Mouse (Mus musculus) cerebellum, adult 2 months (tissue): ENCODE measurements around the gene Olig2. TPM values are rescaled to one million over a fixed set of nuclear protein-coding genes. Genes with fewer than 3 reads are reported as not detected.

Experiments
- DNase-seq, 2 experiments: peaks; one replicate each; pipeline ENCODE4 v3.0.0; 2021
- H3K27ac ChIP-seq: fragments of 200-500 bp; 2 replicates; pipeline ENCODE4 v1.5.1; 2012; ENCODE audit warnings: low read length, control low read depth, inconsistent platforms; ENCODE audit not compliant: insufficient read depth
- H3K27me3 ChIP-seq: fragments of 200-500 bp; 2 replicates; pipeline ENCODE4 v1.6.1; 2012; ENCODE audit warnings: inconsistent platforms, mild to moderate bottlenecking, low read length, moderate library complexity; ENCODE audit not compliant: control insufficient read depth, insufficient read depth
- H3K4me1 ChIP-seq: fragments of 200-500 bp; 2 replicates; pipeline ENCODE4 v1.6.1; 2011; ENCODE audit warnings: low read length; ENCODE audit not compliant: control insufficient read depth, insufficient read depth
- H3K4me3 ChIP-seq: fragments of 200-500 bp; replicated peaks from 2 replicates; pipeline ENCODE3; 2011; ENCODE audit warnings: mild to moderate bottlenecking, low read depth, low read length, control low read depth; ENCODE audit not compliant: insufficient read depth
- CTCF ChIP-seq: fragments of 200-500 bp; IDR thresholded peaks from 2 replicates; pipeline ENCODE4 v1.5.1; 2011; ENCODE audit warnings: low read depth, mild to moderate bottlenecking, control low read depth, low read length, moderate library complexity, borderline replicate concordance; ENCODE audit not compliant: insufficient read depth
- POLR2A ChIP-seq: fragments of 200-500 bp; IDR thresholded peaks from 2 replicates; pipeline ENCODE4 v1.6.1; 2011; ENCODE audit warnings: low read length, control low read depth, borderline replicate concordance; ENCODE audit not compliant: insufficient read depth
- WGBS: fragments of 180-500 bp; shearing (Covaris S2); methylation state at CpG from one replicate; pipeline ENCODE4 v1.1.7; 2018; 5-methylcytosine and 5-hydroxymethylcytosine counted together
- polyA plus RNA-seq: library from polyadenylated mRNA; depleted of rRNA; stranded (reverse); fragments of >200 nt; gene quantifications from 2 replicates; pipeline ENCODE4 v1.2.3, GENCODE M21; 2012

Olig2 gene
- polyA plus RNA-seq, 1 experiment: 34.8 TPM

- H3K27ac ChIP-seq: no peak overlapping the region
- no peak overlapping the region for H3K4me3 ChIP-seq
- 73% methylated on average over 3 of the region's 3 CpGs for WGBS
- no peaks in the 10 kb centered on the region; the same call in 1 of the 2 replicates for H3K27me3 ChIP-seq
- no peak for DNase-seq
- H3K4me1 ChIP-seq: no peaks in the 10 kb centered on the region
- TF ChIP-seq CTCF (no peak), POLR2A (no peak)
Measured at GRCm38 (mm10) chr16:91258956-91259355, 33.7 kb downstream of the Olig2 start.

- no peak for DNase-seq
- H3K4me1 ChIP-seq: no peaks in the 10 kb centered on the region
- H3K27ac ChIP-seq: no peak overlapping the region
- H3K27me3 ChIP-seq: no peaks in the 10 kb centered on the region; the same call in 1 of the 2 replicates
- H3K4me3 ChIP-seq: no peak overlapping the region
- 93% methylated on average over 3 of the region's 3 CpGs for WGBS
- TF ChIP-seq POLR2A: no peak
- TF ChIP-seq CTCF: no peak
Measured at GRCm38 (mm10) chr16:91260861-91261260, 35.6 kb downstream of the Olig2 start.

GRCm38 (mm10) chr16:91262467-91263220 lies 37.4 kb downstream of the Olig2 start:
- Histone ChIP-seq H3K4me1 (no peaks in the 10 kb centered on the region), H3K4me3 (no peak overlapping the region), H3K27me3 (no peaks in the 10 kb centered on the region), H3K27ac (no peak overlapping the region)
- DNase-seq: peak in 1 of 2 experiments; percentile 28
- 27% methylated on average over 12 of the region's 12 CpGs for WGBS
- no peak for TF ChIP-seq POLR2A
- TF ChIP-seq CTCF: no peak

DNA sequence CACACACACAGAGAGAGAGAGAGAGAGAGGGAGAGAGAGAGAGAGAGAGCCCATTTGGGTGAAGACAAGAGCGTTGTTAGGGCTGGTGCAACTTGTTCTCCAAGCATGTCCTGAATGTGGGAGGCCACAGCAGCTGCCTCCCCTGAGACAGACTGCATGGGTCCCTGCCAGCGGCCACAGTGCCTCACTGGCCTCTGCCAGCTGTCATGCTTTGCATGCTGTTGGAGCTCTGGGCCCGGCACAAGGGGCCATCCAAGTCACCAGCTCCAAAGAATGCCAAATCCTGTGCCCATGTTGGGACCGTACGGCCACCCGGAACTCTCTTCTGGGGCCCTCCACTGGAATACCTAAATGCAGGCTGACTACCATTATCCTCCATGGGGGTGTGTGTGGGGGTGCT lies 40.7 kb downstream of the Olig2 start:
- Histone ChIP-seq H3K4me1 (no peaks in the 10 kb centered on the region), H3K4me3 (no peak overlapping the region), H3K27me3 (peaks cover 2% of the 10 kb centered on the region; the same call in 1 of the 2 replicates), H3K27ac (no peak overlapping the region; the same call in 1 of the 2 replicates)
- no peak for TF ChIP-seq CTCF
- TF ChIP-seq POLR2A: no peak
- DNase-seq: peak; percentile 23 to 41
- 13% methylated on average over 6 of the region's 6 CpGs for WGBS

DNA sequence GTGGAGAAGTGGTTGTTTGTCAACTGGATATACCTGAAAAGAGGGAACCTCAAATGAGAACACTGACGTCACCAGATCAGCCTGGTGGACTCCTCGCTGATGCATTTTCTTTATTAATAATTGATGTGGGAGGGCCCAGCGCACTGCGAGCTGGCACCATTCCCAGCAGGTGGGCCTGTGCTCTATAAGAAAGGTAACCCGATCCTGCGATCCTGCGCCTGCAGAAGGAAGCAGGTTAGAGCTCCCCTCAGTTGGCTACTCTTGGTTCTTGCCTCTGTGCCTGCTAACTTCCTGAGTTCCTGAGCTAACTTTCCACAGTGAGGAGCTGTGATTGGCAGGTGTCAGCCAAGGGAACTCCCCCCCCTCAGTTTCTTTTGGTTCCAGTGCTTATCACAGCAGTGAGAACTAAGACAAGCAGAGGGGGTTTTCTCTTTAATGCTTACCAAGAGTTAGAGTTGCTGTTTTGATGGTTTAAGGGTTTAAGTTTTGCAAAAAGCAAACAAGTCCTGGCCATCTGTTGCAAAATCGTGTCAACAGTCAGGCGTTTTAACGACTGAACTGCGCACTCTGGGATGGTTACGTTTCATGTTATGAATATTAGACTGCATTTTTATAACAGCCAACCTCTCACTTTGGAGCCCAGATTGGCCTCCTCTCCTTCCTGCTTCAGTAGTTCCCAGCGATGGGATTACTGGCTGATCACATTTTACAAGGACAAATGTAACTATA lies 43.6 kb downstream of the Olig2 start:
- DNase-seq: no peak
- WGBS: 14% methylated on average over 13 of the region's 13 CpGs

GRCm38 (mm10) chr16:91269468-91270211 lies 44.4 kb downstream of the Olig2 start, which contains the start of gene Olig1:
Olig1 (plus strand) TSS chr16:91269772.
- H3K27ac ChIP-seq: peak within 1 kb of the TSS; percentile 19; the same call in 1 of the 2 replicates
- H3K4me3 ChIP-seq: peak within 1 kb of the TSS; percentile 48
- H3K27me3 ChIP-seq: peaks cover 3% of the 10 kb centered on the region; the same call in 1 of the 2 replicates
- peak; percentile 58 to 71 for DNase-seq
- WGBS: 1% methylated on average over 64 of the region's 64 CpGs
- no peaks in the 10 kb centered on the region for H3K4me1 ChIP-seq
- TF ChIP-seq POLR2A (0 out of 2 replicates have a peak, but pooled peaks have one; percentile 11), CTCF (no peak)

More for the DNA sequence above, 43.6 kb downstream of the Olig2 start:
- no peak overlapping the region for H3K4me3 ChIP-seq
- peaks cover 2% of the 10 kb centered on the region; the same call in 1 of the 2 replicates for H3K27me3 ChIP-seq
- no peak overlapping the region for H3K27ac ChIP-seq
- TF ChIP-seq POLR2A: no peak
- TF ChIP-seq CTCF: no peak
- H3K4me1 ChIP-seq: no peaks in the 10 kb centered on the region

DNA sequence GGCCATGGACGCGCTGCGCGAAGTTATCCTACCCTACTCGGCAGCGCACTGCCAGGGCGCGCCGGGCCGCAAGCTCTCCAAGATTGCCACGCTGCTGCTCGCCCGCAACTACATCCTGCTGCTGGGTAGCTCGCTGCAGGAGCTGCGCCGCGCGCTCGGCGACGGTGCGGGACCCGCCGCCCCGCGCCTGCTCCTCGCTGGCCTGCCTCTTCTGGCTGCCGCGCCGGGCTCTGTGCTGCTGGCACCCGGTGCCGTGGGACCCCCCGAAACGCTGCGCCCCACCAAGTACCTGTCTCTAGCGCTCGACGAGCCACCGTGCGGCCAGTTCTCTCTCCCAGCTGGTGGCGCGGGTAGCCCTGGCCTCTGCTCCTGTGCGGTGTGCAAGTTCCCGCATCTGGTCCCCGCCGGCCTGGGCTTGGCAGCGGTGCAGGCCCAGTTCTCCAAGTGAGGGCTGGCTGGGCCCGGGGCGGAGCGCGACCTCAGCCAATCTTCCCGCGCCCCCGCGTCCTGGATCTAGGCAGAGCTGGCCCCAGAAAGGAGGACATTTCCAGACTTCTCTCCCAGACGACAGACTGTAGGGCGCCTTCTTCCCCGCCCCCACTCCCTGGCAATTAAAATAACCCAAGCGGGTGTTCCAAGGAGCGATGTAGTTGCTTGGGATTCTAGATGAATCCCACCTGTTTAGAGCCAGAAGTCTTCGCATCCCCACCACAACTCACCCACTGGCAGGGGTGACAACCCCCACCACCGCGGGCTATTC lies 45.1 kb downstream of the Olig2 start:
- peak overlapping the region; percentile 48 for H3K4me3 ChIP-seq
- TF ChIP-seq CTCF (no peak), POLR2A (no peak)
- no peaks in the 10 kb centered on the region for H3K4me1 ChIP-seq
- no peak overlapping the region; the same call in 1 of the 2 replicates for H3K27ac ChIP-seq
- peaks cover 3% of the 10 kb centered on the region; the same call in 1 of the 2 replicates for H3K27me3 ChIP-seq
- DNase-seq: peak in 1 of 2 experiments; percentile 16
- under 1% methylated on average over 63 of the region's 63 CpGs for WGBS
